Mouse (Mus musculus): ENCODE measurements around the gene Olfr1112. TPM values are rescaled to one million over a fixed set of nuclear protein-coding genes. Genes with fewer than 3 reads are reported as not detected.
"Not testable (repeated sequence)": the region's sequence is repeated elsewhere in the genome, so short reads cannot be mapped to it uniquely, and the experiment has no call there.

The Olfr1112 gene
- polyA plus RNA-seq (2016; fragmentation: Nextera tagmentation; extraction: Ambion mirVana): not detected in 2 replicates

GRCm38 (mm10) chr2:87187498-87187897, at the start of gene Olfr1112:
TSS of gene Olfr1112 (plus strand) at chr2:87187798.
- no peaks in the 10 kb centered on the region for H3K27me3 ChIP-seq (ENCODE audit: low read depth, poor library complexity, severe bottlenecking)
- DNase-seq (ENCODE audit: low spot score): no peak
- H3K9me3 ChIP-seq (replicated peaks): no peaks in the 10 kb centered on the region
- no peaks in the 10 kb centered on the region for H3K36me3 ChIP-seq
- no peaks in the 10 kb centered on the region for H3K4me1 ChIP-seq
- 89% methylated on average over 1 of the region's 1 CpGs for WGBS
- no peak within 1 kb of the TSS for H3K27ac ChIP-seq
- H3K4me3 ChIP-seq: no peak within 1 kb of the TSS

- Histone ChIP-seq H3K27ac (no peak within 1 kb of the TSS), H3K4me3 (no peak within 1 kb of the TSS), H3K4me1 (no peaks in the 10 kb centered on the region), H3K9me3 (replicated peaks) (no peaks in the 10 kb centered on the region), H3K36me3 (no peaks in the 10 kb centered on the region), H3K27me3 (ENCODE audit: low read depth, poor library complexity, severe bottlenecking) (no peaks in the 10 kb centered on the region)
- DNase-seq (ENCODE audit: low spot score): no peak
- 97% methylated on average over 1 of the region's 1 CpGs for WGBS
Observed at GRCm38 (mm10) chr2:87140200-87140599, 47.4 kb upstream of the Olfr1112 start, which contains the start of gene Olfr1110. TSS of gene Olfr1110 (minus strand) at chr2:87140300.

GRCm38 (mm10) chr2:87152524-87152923, 35.1 kb upstream of the Olfr1112 start, which contains the start of gene Olfr1111:
TSS of gene Olfr1111 (minus strand) at chr2:87152624.
- no peaks in the 10 kb centered on the region for H3K9me3 ChIP-seq (replicated peaks)
- H3K27ac ChIP-seq: no peak within 1 kb of the TSS
- no peaks in the 10 kb centered on the region for H3K4me1 ChIP-seq
- H3K27me3 ChIP-seq (ENCODE audit: low read depth, poor library complexity, severe bottlenecking): no peaks in the 10 kb centered on the region
- H3K36me3 ChIP-seq: no peaks in the 10 kb centered on the region
- H3K4me3 ChIP-seq: no peak within 1 kb of the TSS
- DNase-seq (ENCODE audit: low spot score): no peak

- H3K4me1 ChIP-seq; H3K27ac ChIP-seq; H3K4me3 ChIP-seq; H3K27me3 ChIP-seq (ENCODE audit: low read depth, poor library complexity, severe bottlenecking); DNase-seq (ENCODE audit: low spot score); H3K9me3 ChIP-seq (replicated peaks); H3K36me3 ChIP-seq: not testable (repeated sequence)
- 80% methylated on average over 2 of the region's 2 CpGs for WGBS
Observed at GRCm38 (mm10) chr2:87167731-87168130, 19.9 kb upstream of the Olfr1112 start.

- Histone ChIP-seq H3K36me3 (no peaks in the 10 kb centered on the region), H3K9me3 (replicated peaks) (no peaks in the 10 kb centered on the region), H3K4me1 (no peaks in the 10 kb centered on the region), H3K4me3 (no peak within 1 kb of the TSS), H3K27ac (no peak within 1 kb of the TSS), H3K27me3 (ENCODE audit: low read depth, poor library complexity, severe bottlenecking) (no peaks in the 10 kb centered on the region)
- no peak for DNase-seq (ENCODE audit: low spot score)
- WGBS: 89% methylated on average over 2 of the region's 2 CpGs
Observed at GRCm38 (mm10) chr2:87208670-87209069, 21.1 kb downstream of the Olfr1112 start, which contains the start of gene Olfr1113. TSS of gene Olfr1113 (plus strand) at chr2:87208970.

Other genes starting within 250 kb of the Olfr1112 start
- not detected in 2 replicates for gene Olfr1099, start 227.1 kb upstream of the Olfr1112 start, polyA plus RNA-seq (2016; fragmentation: Nextera tagmentation; extraction: Ambion mirVana)
- gene Olfr1100, start 207.8 kb upstream of the Olfr1112 start, polyA plus RNA-seq (2016; fragmentation: Nextera tagmentation; extraction: Ambion mirVana): not detected in 2 replicates
- not detected in 2 replicates for gene Olfr1101, start 196.6 kb upstream of the Olfr1112 start, polyA plus RNA-seq (2016; fragmentation: Nextera tagmentation; extraction: Ambion mirVana)
- gene Olfr1102, start 189.4 kb upstream of the Olfr1112 start, polyA plus RNA-seq (2016; fragmentation: Nextera tagmentation; extraction: Ambion mirVana): not detected in 2 replicates
- gene Olfr1104, start 160.7 kb upstream of the Olfr1112 start, polyA plus RNA-seq (2016; fragmentation: Nextera tagmentation; extraction: Ambion mirVana): not detected in 2 replicates
- gene Olfr1105, start 151.3 kb upstream of the Olfr1112 start, polyA plus RNA-seq (2016; fragmentation: Nextera tagmentation; extraction: Ambion mirVana): not detected in 2 replicates
- gene Olfr1106, start 135.5 kb upstream of the Olfr1112 start, polyA plus RNA-seq (2016; fragmentation: Nextera tagmentation; extraction: Ambion mirVana): not detected in 2 replicates
- not detected in 2 replicates for gene Olfr1107, start 112.0 kb upstream of the Olfr1112 start, polyA plus RNA-seq (2016; fragmentation: Nextera tagmentation; extraction: Ambion mirVana)
- gene Olfr1109, start 91.8 kb upstream of the Olfr1112 start, polyA plus RNA-seq (2016; fragmentation: Nextera tagmentation; extraction: Ambion mirVana): not detected in 2 replicates
- not detected in 2 replicates for gene Olfr259, start 73.2 kb upstream of the Olfr1112 start, polyA plus RNA-seq (2016; fragmentation: Nextera tagmentation; extraction: Ambion mirVana)
- gene Olfr1110, start 47.5 kb upstream of the Olfr1112 start, polyA plus RNA-seq (2016; fragmentation: Nextera tagmentation; extraction: Ambion mirVana): not detected in 2 replicates
- not detected in 2 replicates for gene Olfr1111, start 35.2 kb upstream of the Olfr1112 start, polyA plus RNA-seq (2016; fragmentation: Nextera tagmentation; extraction: Ambion mirVana)
- gene Olfr1113, start 21.2 kb downstream of the Olfr1112 start, polyA plus RNA-seq (2016; fragmentation: Nextera tagmentation; extraction: Ambion mirVana): not detected in 2 replicates
- gene Olfr1115, start 60.2 kb downstream of the Olfr1112 start, polyA plus RNA-seq (2016; fragmentation: Nextera tagmentation; extraction: Ambion mirVana): not detected in 2 replicates
- gene Olfr1116, start 79.7 kb downstream of the Olfr1112 start, polyA plus RNA-seq (2016; fragmentation: Nextera tagmentation; extraction: Ambion mirVana): not detected in 2 replicates
- not detected in 2 replicates for gene Olfr1118, start 119.8 kb downstream of the Olfr1112 start, polyA plus RNA-seq (2016; fragmentation: Nextera tagmentation; extraction: Ambion mirVana)
- not detected in 2 replicates for gene Olfr1120, start 167.0 kb downstream of the Olfr1112 start, polyA plus RNA-seq (2016; fragmentation: Nextera tagmentation; extraction: Ambion mirVana)
- not detected in 2 replicates for gene Olfr1121, start 182.1 kb downstream of the Olfr1112 start, polyA plus RNA-seq (2016; fragmentation: Nextera tagmentation; extraction: Ambion mirVana)
- gene Olfr1122, start 198.1 kb downstream of the Olfr1112 start, polyA plus RNA-seq (2016; fragmentation: Nextera tagmentation; extraction: Ambion mirVana): not detected in 2 replicates
- gene Olfr1123, start 228.8 kb downstream of the Olfr1112 start, polyA plus RNA-seq (2016; fragmentation: Nextera tagmentation; extraction: Ambion mirVana): not detected in 2 replicates
- gene Olfr1124, start 242.5 kb downstream of the Olfr1112 start, polyA plus RNA-seq (2016; fragmentation: Nextera tagmentation; extraction: Ambion mirVana): 0.06 and 0.11 TPM in 2 replicates